Mouse (Mus musculus): ENCODE results near the gene Pom121. TPM values are rescaled to one million over a fixed set of nuclear protein-coding genes. Genes with fewer than 3 reads are reported as not detected.

The Pom121 gene
- polyA plus RNA-seq, 1 experiment from 2014 or later: 20.0 TPM

DNA sequence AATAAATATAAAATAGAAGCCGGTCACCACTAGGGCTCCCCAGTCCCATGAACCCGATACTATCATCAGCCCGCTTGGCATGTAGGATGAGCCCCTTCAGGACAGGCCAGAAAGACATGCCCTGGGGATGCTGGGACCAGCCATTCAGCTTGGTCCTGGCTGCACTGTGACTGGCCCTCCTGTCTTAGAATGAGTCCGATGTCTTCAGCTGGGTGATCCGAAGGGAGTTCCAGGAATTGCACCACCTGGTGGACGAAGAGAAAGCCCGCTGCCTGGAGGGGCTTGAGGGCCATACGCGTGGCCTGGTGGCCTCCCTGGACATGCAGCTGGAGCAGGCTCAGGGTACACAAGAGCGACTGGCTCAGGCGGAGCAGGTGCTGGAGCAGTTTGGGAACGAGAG lies 30.8 kb downstream of the Pom121 start:
- H3K36me3 ChIP-seq: no peaks in the 10 kb centered on the region
- H3K9ac ChIP-seq: no peak overlapping the region
- no peaks in the 10 kb centered on the region for H3K4me1 ChIP-seq
- H3K4me2 ChIP-seq (replicated peaks): no peak overlapping the region
- no peak overlapping the region for H3K4me3 ChIP-seq
- ATAC-seq (ENCODE audit: low FRiP score): 0 out of 2 replicates have a peak, but pooled peaks have one; percentile 22
- H3K27me3 ChIP-seq: no peaks in the 10 kb centered on the region
- no peak overlapping the region for H3K27ac ChIP-seq
- 29% methylated on average over 12 of the region's 12 CpGs for WGBS
- no peaks in the 10 kb centered on the region for H3K9me3 ChIP-seq (replicated peaks)

DNA sequence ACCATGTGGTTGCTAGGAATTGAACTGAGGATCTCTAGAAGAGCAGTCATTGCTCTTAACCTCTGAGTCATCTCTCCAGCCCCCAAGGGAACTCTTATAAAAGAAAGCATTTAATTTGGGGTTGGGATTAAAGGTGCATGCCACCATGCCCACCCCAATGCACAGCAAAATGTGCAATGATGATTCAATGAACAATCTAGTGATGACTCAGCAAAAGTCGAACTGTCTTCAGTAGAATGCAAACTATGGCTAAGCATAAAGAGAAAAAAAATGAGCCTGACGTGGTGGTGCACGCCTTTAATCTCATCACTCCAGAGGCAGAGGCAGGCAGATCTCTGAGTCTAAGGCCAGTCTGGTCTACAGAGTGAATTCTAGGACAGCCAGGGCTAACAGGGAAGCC lies 31.8 kb downstream of the Pom121 start:
- Histone ChIP-seq H3K36me3 (no peaks in the 10 kb centered on the region), H3K9ac (no peak overlapping the region), H3K4me2 (replicated peaks) (no peak overlapping the region), H3K27ac (no peak overlapping the region), H3K9me3 (replicated peaks) (peaks cover 2% of the 10 kb centered on the region), H3K4me3 (no peak overlapping the region), H3K4me1 (no peaks in the 10 kb centered on the region), H3K27me3 (no peaks in the 10 kb centered on the region)
- no peak for ATAC-seq (ENCODE audit: low FRiP score)
- 88% methylated on average over 3 of the region's 3 CpGs for WGBS

DNA sequence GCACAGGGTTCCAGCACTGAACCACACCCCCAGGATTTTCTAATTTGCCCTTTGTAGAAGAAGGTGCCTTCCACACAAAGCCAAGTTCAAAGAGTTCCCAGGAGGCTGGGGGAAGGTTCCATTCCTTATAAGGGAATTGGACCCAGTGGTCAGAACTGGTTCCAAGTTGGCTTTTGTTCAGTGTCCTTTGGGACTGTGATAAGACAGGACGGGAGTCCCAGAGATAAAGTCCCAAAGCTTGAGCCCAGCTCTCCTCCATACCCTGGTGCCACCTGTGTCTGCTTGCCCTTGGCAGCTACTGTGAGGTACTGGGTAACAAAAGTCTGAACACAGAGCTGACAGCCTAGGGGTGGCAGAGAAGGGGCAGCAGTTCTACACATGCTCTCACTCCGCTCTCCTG lies 34.6 kb downstream of the Pom121 start:
- no peak overlapping the region for H3K4me3 ChIP-seq
- no peaks in the 10 kb centered on the region for H3K36me3 ChIP-seq
- H3K27me3 ChIP-seq: no peaks in the 10 kb centered on the region
- no peak overlapping the region for H3K4me2 ChIP-seq (replicated peaks)
- no peaks in the 10 kb centered on the region for H3K4me1 ChIP-seq
- peaks cover 4% of the 10 kb centered on the region for H3K9me3 ChIP-seq (replicated peaks)
- H3K27ac ChIP-seq: no peak overlapping the region
- WGBS: 90% methylated on average over 2 of the region's 2 CpGs
- H3K9ac ChIP-seq: no peak overlapping the region
- no peak for ATAC-seq (ENCODE audit: low FRiP score)

DNA sequence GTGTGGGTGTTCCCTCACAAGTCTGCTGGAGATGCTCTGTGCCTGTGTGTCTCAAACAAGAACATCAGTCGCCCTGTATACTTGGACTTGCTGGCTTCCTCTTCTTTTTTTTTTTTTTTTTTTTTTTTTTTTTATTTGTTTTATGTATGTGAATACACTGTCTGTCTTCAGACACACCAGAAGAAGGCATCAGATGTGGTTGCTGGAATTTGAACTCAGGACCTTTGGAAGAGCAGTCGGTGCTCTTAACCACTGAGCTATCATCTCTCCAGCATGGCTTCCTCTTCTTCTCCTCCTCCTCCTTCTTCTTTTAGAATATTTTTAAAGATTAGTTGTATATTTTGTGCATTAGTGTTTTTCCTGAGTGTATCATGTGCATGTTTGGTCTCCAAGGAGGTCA lies 36.8 kb downstream of the Pom121 start:
- 88% methylated on average over 2 of the region's 2 CpGs for WGBS
- Histone ChIP-seq H3K4me1 (no peaks in the 10 kb centered on the region), H3K4me2 (replicated peaks) (no peak overlapping the region), H3K4me3 (no peak overlapping the region), H3K27ac (no peak overlapping the region), H3K9me3 (replicated peaks) (peaks cover 4% of the 10 kb centered on the region), H3K27me3 (peaks cover 11% of the 10 kb centered on the region), H3K36me3 (no peaks in the 10 kb centered on the region), H3K9ac (no peak overlapping the region)
- no peak for ATAC-seq (ENCODE audit: low FRiP score)

DNA sequence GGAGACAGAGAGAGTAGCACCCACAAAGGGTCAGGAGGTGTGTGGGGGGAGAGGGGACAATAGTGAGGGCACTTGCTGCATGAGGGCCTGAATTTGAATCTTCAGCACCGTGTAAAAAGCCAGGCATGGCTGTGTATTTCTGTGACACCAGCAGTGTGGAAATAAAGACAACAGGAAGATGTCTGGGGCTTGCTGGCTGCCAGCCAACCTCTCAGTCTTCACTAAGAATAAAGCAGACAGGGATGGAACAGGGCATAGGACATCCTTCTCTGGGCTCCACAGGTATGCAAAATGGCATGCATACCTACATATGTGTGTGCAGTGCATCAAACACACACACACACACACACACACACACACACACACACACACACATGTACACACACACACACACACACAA lies 38.3 kb downstream of the Pom121 start:
- Histone ChIP-seq H3K36me3 (no peaks in the 10 kb centered on the region), H3K27ac (no peak overlapping the region), H3K27me3 (peaks cover 11% of the 10 kb centered on the region), H3K4me2 (replicated peaks) (no peak overlapping the region), H3K9ac (no peak overlapping the region), H3K4me3 (no peak overlapping the region), H3K9me3 (replicated peaks) (peaks cover 4% of the 10 kb centered on the region), H3K4me1 (no peaks in the 10 kb centered on the region)
- ATAC-seq (ENCODE audit: low FRiP score): no peak
- WGBS: 71% methylated on average over 1 of the region's 1 CpGs

DNA sequence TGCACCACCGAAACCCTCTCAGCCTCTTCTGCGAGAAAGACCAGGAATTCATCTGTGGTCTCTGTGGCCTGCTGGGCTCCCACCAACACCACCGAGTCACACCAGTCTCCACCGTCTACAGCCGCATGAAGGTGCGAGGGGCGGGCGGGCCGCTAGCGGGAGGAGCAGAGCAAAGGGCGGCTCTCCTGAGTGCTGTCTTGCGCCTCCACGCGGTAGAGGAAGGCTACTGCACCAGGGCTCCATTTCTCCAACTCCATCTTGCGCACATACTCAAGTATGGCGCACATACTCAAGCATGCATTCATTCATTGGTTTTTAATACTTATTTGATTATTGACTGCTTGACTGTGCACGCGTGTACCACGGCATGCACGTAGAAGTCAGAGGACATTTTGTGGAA lies 40.8 kb downstream of the Pom121 start:
- no peak for ATAC-seq (ENCODE audit: low FRiP score)
- no peaks in the 10 kb centered on the region for H3K4me1 ChIP-seq
- no peak overlapping the region for H3K27ac ChIP-seq
- H3K27me3 ChIP-seq: peaks cover 11% of the 10 kb centered on the region
- peaks cover 13% of the 10 kb centered on the region for H3K9me3 ChIP-seq (replicated peaks)
- no peak overlapping the region for H3K9ac ChIP-seq
- H3K4me3 ChIP-seq: no peak overlapping the region
- no peaks in the 10 kb centered on the region for H3K36me3 ChIP-seq
- H3K4me2 ChIP-seq (replicated peaks): no peak overlapping the region
- WGBS: 15% methylated on average over 20 of the region's 20 CpGs

DNA sequence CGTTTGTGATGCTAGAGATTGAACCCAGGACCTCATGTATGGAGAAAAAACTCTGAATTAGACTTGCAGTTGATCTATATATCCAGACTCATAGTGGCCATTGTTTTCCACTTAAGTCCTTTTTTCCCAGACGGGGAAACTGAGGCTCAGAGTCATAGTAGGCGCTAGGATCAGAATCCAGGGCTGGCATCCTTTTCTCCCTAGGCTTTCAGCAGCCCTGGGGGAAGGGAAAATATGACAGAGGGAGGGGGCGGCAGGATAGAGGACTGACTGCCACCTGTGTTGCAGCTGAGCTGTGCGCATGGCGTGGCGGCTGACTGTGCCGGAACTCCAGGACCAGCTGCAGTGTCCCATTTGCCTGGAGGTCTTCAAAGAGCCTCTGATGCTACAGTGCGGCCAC lies 41.4 kb downstream of the Pom121 start, which contains the start of gene Trim50:
Trim50 (plus strand) TSS at position 301 of the 400 bp plus-strand sequence.
- Histone ChIP-seq H3K4me3 (no peak within 1 kb of the TSS), H3K36me3 (no peaks in the 10 kb centered on the region), H3K27ac (no peak within 1 kb of the TSS), H3K27me3 (peaks cover 11% of the 10 kb centered on the region), H3K4me2 (replicated peaks) (no peak within 1 kb of the TSS), H3K9me3 (replicated peaks) (peaks cover 13% of the 10 kb centered on the region), H3K9ac (no peak within 1 kb of the TSS), H3K4me1 (no peaks in the 10 kb centered on the region)
- ATAC-seq (ENCODE audit: low FRiP score): no peak
- 60% methylated on average over 9 of the region's 9 CpGs for WGBS

DNA sequence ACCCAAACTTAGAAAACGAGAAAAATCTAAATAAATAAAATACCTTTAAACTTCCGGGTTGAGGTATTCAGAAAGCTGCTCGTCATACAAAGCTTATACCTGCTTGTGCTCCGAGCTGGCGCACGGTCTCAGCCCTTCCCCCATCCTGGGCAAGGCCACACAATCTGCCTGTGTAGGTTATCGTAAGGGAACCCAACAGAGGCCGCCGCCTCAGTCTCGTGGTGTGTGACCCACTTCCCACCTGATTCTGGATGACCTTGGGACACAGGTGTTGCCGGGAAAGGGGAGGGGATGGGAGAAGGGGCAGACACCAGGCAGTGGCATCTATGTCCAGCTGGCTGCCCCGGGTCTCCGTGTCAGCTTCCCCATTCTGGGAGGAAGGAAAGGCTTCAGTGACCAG lies 42.7 kb downstream of the Pom121 start:
- Histone ChIP-seq H3K4me1 (no peaks in the 10 kb centered on the region), H3K27me3 (peaks cover 11% of the 10 kb centered on the region), H3K4me2 (replicated peaks) (no peak overlapping the region), H3K4me3 (no peak overlapping the region), H3K9me3 (replicated peaks) (0 out of 2 replicates have a peak, but pooled peaks cover 10% of the 10 kb centered on the region), H3K36me3 (no peaks in the 10 kb centered on the region), H3K27ac (no peak overlapping the region), H3K9ac (no peak overlapping the region)
- 85% methylated on average over 13 of the region's 13 CpGs for WGBS
- ATAC-seq (ENCODE audit: low FRiP score): no peak

DNA sequence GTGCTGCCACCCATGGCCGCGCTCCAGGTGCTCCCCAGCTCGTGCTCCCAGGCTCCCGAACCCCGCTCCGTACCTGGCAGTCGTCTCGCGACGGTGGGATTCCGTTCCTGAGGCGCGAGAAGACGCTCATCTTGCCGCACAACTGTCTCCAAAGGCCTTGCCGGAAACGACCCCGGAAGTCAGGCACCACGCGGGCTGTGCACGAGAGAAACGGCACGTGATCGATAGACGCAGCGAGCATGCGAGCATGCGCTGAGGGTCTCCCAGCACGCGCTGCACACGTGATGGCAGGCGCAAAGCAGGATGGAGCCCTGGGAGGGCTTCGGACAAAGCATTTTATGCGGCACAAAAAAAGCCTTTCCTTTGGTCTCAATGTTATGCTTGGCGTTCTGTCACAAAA lies 44.5 kb downstream of the Pom121 start, which contains the start of gene Fkbp6:
Fkbp6 (minus strand) TSS at position 183 of the 400 bp plus-strand sequence.
- H3K9me3 ChIP-seq (replicated peaks): 0 out of 2 replicates have a peak, but pooled peaks cover 10% of the 10 kb centered on the region
- WGBS: 89% methylated on average over 35 of the region's 35 CpGs
- H3K4me3 ChIP-seq: no peak within 1 kb of the TSS
- no peak within 1 kb of the TSS for H3K9ac ChIP-seq
- H3K27ac ChIP-seq: no peak within 1 kb of the TSS
- no peak within 1 kb of the TSS for H3K4me2 ChIP-seq (replicated peaks)
- H3K36me3 ChIP-seq: no peaks in the 10 kb centered on the region
- H3K4me1 ChIP-seq: no peaks in the 10 kb centered on the region
- no peak for ATAC-seq (ENCODE audit: low FRiP score)
- peaks cover 11% of the 10 kb centered on the region for H3K27me3 ChIP-seq

DNA sequence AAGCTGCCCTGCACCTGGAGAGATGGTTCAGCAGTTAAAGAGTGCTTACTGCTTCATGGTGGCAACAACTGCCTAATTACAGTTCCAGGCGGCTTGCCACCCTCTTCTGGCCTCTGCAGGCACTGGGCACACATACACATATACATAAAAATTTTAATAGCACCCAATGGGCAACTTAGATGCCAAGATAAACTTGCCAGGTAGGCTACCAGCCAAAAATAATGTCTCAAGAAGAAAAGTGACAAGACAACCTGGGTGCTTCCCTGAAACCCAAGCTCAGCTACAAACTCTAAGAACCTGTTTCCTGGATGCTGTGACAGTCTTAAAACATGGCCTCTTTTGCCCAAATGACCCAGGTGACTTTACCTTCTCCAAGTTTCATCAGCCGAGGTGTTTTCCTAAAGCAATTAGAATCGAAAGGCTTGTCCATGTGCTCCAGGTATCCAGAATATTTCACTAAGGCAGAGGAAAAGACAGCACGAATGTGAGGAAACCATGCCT lies 46.8 kb downstream of the Pom121 start:
- Histone ChIP-seq H3K9ac (no peak overlapping the region), H3K9me3 (replicated peaks) (0 out of 2 replicates have a peak, but pooled peaks cover 10% of the 10 kb centered on the region), H3K27me3 (no peaks in the 10 kb centered on the region), H3K36me3 (no peaks in the 10 kb centered on the region), H3K4me3 (no peak overlapping the region), H3K4me2 (replicated peaks) (no peak overlapping the region), H3K27ac (no peak overlapping the region), H3K4me1 (no peaks in the 10 kb centered on the region)
- no peak for ATAC-seq (ENCODE audit: low FRiP score)
- 69% methylated on average over 4 of the region's 4 CpGs for WGBS

DNA sequence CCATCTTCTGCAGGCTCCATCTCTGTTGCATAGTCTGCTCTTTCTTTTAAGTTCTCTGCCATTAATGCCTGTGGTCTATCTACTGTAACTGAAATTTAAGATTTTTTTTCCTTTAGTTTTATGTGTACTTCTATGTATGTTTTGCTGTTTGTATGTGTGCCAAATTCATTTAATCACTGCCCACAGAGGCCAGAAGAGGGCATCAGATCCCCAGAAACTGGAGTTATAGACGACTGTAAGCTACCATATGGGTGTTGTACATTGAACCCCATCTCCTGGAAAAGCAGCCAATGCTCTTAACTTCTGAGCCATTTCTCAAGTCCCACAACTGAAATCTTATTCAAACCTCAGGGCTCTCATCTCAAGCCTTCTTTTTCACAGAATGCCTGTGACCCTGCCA lies 47.9 kb downstream of the Pom121 start:
- Histone ChIP-seq H3K27me3 (no peaks in the 10 kb centered on the region), H3K9ac (no peak overlapping the region), H3K4me1 (no peaks in the 10 kb centered on the region), H3K36me3 (no peaks in the 10 kb centered on the region), H3K4me3 (no peak overlapping the region), H3K4me2 (replicated peaks) (no peak overlapping the region), H3K27ac (no peak overlapping the region), H3K9me3 (replicated peaks) (0 out of 2 replicates have a peak, but pooled peaks cover 10% of the 10 kb centered on the region)
- no peak for ATAC-seq (ENCODE audit: low FRiP score)
- WGBS: 34% methylated on average over 1 of the region's 1 CpGs

DNA sequence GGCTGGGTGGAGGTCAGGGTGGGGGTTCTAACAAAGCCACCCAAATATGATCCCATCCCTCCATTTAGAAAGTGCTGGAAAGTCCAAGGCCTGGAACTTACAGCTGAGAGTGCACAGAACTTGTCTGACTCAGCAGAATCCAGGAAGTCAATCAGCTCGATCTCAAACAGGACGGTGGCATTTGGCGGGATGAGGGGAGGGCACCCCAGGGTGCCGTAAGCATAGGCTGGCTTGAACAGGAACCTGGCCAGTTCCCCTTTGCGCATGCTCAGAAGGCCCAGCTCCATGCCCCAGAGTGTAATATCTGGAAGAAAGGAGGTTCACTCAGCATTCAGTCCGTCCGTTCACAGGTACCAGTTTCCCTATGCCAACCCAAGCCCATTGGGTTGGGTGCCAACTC lies 48.4 kb downstream of the Pom121 start:
- ATAC-seq (ENCODE audit: low FRiP score): no peak
- H3K27ac ChIP-seq: no peak overlapping the region
- H3K27me3 ChIP-seq: no peaks in the 10 kb centered on the region
- H3K36me3 ChIP-seq: no peaks in the 10 kb centered on the region
- H3K9ac ChIP-seq: no peak overlapping the region
- WGBS: 77% methylated on average over 7 of the region's 7 CpGs
- no peak overlapping the region for H3K4me2 ChIP-seq (replicated peaks)
- 0 out of 2 replicates have a peak, but pooled peaks cover 10% of the 10 kb centered on the region for H3K9me3 ChIP-seq (replicated peaks)
- no peaks in the 10 kb centered on the region for H3K4me1 ChIP-seq
- H3K4me3 ChIP-seq: no peak overlapping the region

DNA sequence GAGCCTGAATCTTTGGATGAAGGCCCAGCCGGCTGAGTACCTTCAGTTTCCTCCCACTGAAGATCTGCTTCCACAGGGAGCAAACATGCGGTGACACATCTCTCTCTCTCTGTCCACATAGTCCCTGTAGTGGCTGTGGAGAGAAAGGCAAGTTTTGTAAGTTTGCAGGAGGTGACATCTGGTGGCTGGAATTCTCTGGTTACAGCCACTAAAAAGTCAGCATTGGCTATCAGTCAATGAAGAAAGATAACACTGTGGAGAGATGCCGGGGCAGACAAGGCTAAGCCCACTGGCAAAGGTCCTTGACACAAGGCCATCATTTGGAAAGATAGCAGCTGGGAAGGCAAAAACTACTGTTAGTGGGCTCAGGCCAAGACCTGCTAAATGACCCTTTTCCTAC lies 56.8 kb downstream of the Pom121 start:
- Histone ChIP-seq H3K27me3 (no peaks in the 10 kb centered on the region), H3K36me3 (no peaks in the 10 kb centered on the region), H3K4me2 (replicated peaks) (no peak overlapping the region), H3K4me1 (no peaks in the 10 kb centered on the region), H3K27ac (no peak overlapping the region), H3K9ac (no peak overlapping the region), H3K9me3 (replicated peaks) (no peaks in the 10 kb centered on the region), H3K4me3 (no peak overlapping the region)
- ATAC-seq (ENCODE audit: low FRiP score): no peak
- WGBS: 60% methylated on average over 3 of the region's 3 CpGs

Measured in hindbrain, embryonic 12.5 days (tissue).